Mouse (Mus musculus): ENCODE measurements around the gene Tbcb.
"Not testable (repeated sequence)": the region's sequence is repeated elsewhere in the genome, so short reads cannot be mapped to it uniquely, and the experiment has no call there.

The Tbcb gene

GRCm38 (mm10) chr7:30193013-30193412 is 39.1 kb downstream of the Tbcb start:
- DNase-seq: no peak

GRCm38 (mm10) chr7:30192088-30192487 is 40.0 kb downstream of the Tbcb start:
- no peak for DNase-seq

GRCm38 (mm10) chr7:30189116-30189491 is 43.0 kb downstream of the Tbcb start:
- DNase-seq: no peak

GRCm38 (mm10) chr7:30188344-30189115 is 43.5 kb downstream of the Tbcb start:
- DNase-seq: no peak

- no peak for DNase-seq
These were observed 47.3 kb downstream of the Tbcb start for GRCm38 (mm10) chr7:30184641-30185348.

GRCm38 (mm10) chr7:30183879-30184289 is 48.2 kb downstream of the Tbcb start, which contains the start of gene Cox7a1:
Gene Cox7a1, plus strand, starts transcription at chr7:30184144.
- peak; percentile 42 for DNase-seq

- not testable (repeated sequence) for DNase-seq
These were observed 48.9 kb downstream of the Tbcb start for GRCm38 (mm10) chr7:30183189-30183588.

GRCm38 (mm10) chr7:30181929-30182328 is 50.1 kb downstream of the Tbcb start:
- DNase-seq: not testable (repeated sequence)

- DNase-seq: peak; percentile 71
These were observed 50.8 kb downstream of the Tbcb start for GRCm38 (mm10) chr7:30181308-30181707.

GRCm38 (mm10) chr7:30178256-30178655 is 53.8 kb downstream of the Tbcb start:
- no peak for DNase-seq

- DNase-seq: no peak
These were observed 55.6 kb downstream of the Tbcb start for GRCm38 (mm10) chr7:30176474-30176873.
